Mouse (Mus musculus): ENCODE results near the gene Epb41l4b.

- TF ChIP-seq CTCF (IDR thresholded peaks at IDR 0.05; ENCODE audit: control insufficient read depth, insufficient read depth, insufficient replicate concordance, low read depth, low read length) (no peak), POLR2A (IDR thresholded peaks at IDR 0.05; ENCODE audit: control insufficient read depth, low read depth, low read length) (no peak)
Observed at GRCm38 (mm10) chr4:57005011-57005410, 138.2 kb downstream of the Epb41l4b start.

Data from testis, adult 2 months (tissue).